Mouse (Mus musculus): ENCODE data around the gene Mosmo.

The Mosmo gene

DNA sequence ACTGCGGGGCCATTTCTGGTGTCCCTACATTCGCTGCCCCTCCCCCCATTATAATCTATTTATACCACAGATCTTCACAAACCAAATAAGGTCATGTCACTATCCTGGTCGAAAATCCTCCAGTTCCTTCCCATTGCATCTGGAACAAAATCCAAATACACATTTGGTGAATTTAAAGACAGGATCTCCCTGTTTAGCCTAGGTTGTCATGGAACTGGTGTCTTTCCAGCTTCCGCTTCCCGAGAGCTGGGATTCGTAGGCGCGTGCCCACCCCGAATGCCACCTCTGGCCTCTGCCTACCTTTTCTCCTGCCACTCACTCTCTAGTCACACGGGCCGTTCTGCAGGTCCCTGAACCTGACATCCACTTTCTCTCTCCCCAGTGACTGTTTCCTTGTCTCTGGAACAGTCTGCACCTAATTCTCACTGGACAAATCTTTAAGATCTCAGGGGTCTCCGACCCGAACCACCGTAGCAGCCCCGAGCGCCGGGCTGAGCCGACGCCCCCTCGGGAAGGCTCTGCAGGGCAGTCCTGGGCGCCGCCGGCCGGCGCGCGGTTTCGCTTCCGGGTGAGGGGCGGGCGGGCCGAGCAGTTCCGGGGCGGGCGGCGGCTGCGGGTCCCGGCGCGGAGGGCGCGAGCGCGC lies at the start of gene Mosmo:
Gene Mosmo (plus strand): TSS at position 618 of the 643 bp plus-strand sequence.
- peak; percentile 65 for DNase-seq

- DNase-seq, result peak; percentile 17
Observed at GRCm38 (mm10) chr7:120632518-120632917, 44.9 kb upstream of the Mosmo start.

- DNase-seq, result peak; percentile 8
Observed at GRCm38 (mm10) chr7:120634301-120634700, 43.1 kb upstream of the Mosmo start.

DNA sequence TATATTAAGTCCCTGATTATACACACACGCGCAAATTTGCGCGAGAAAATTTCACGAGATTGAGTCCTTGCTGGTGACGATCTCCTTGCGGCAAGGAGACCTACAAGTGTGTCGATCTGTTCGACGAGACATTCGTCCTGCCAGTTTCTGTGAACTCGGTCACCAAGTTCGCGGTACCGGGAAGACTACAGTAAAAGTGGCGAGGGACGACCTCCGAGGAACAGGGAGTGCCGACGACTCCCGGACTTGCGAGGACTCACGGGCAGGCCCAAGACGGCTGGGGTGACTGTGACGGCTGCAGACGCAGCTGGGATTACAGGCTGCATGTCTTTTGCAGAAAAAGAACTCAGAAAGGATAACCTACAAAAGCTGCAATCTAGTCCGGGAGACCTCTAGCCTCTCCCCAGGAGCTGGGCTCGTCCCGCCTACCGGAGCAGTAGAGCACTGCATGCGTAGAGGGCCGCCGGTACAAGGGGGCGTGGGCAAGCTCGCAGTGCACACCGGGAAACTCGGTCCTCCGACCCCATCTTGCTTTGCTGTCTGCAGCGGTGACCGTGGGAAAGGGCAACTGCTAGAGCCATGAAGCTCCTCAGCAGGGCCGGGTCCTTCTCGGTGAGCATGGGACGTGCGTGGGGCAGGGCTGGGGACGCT lies 42.6 kb upstream of the Mosmo start, which contains the start of gene Uqcrc2:
Gene Uqcrc2 (plus strand): TSS at position 466 of the 651 bp plus-strand sequence.
- peak; percentile 83 for DNase-seq

DNA sequence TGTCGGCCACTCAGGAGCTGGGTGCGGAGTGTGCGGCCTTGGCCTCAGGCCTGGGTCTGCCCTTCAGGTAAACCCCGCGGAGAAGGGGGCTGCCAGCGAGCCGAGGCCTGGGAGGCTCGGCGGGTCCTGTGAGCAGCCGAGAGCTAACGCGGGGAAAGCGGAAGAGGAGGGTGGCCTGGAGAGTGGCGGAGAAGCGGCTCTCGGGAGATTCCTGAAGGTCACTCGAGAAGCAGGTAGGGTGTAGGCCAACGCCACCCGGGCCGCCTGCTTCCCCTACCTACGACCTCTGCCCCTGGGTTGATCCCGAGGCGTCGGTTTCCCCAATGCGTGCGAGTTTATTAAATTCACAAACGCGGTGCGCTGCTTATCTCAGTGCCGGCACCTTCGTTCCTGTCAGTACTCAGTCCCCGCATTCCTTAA lies 42.0 kb upstream of the Mosmo start:
- no peak for DNase-seq

DNA sequence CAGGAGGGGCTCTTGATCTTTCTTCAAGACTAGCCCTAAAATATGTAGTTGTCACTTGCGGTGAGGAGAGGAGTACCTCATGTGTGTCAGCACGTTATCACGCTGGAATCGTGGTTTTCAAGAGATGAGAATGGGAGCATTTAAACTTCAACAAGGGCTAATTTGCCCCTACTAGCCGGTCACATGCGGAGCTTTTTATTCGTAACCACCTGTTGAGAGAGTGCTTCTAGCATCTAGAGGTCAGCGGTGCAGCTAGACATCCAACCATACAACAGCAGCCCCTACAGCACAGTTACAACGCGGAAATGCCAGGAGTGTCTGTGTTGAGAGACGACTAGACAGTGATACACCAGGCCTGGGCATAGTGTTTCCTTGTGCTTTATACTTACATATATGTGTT lies 41.6 kb upstream of the Mosmo start:
- peak; percentile 21 for DNase-seq

GRCm38 (mm10) chr7:120643217-120643616 lies 34.2 kb upstream of the Mosmo start:
- DNase-seq, result no peak

- no peak for DNase-seq
Observed at GRCm38 (mm10) chr7:120647849-120648248, 29.6 kb upstream of the Mosmo start.

DNA sequence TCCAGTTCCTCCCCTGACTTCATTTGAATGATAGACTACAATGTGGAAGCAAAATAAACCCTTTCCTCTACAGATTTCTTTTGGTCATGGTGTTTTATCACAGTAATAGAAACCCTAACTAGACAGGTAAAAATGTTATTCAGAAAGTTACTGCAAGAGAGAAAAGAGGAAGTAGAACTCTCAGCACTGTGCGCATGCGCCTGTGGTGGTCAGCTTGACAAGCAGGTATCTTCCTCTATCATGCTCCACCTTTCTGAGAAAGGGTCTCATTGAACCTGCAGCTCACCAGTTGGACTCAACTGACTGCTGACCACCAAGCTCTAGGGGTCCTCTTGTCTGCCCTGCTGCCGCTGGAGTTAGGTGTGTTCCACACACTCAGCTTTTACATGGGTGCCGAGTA lies 15.3 kb upstream of the Mosmo start:
- no peak for DNase-seq

- DNase-seq, result peak; percentile 62
Observed at GRCm38 (mm10) chr7:120670153-120670875, 7.1 kb upstream of the Mosmo start, which contains the start of gene Pdzd9. TSS of gene Pdzd9 (minus strand) at chr7:120670343.

- no peak for DNase-seq
Observed at GRCm38 (mm10) chr7:120671271-120671670, 6.1 kb upstream of the Mosmo start.

- DNase-seq, result peak; percentile 50
Observed at GRCm38 (mm10) chr7:120677764-120678531, 530 bp downstream of the Mosmo start.

- no peak for DNase-seq
Observed at GRCm38 (mm10) chr7:120679023-120679422, 1.6 kb downstream of the Mosmo start.

GRCm38 (mm10) chr7:120682002-120682401 lies 4.6 kb downstream of the Mosmo start:
- no peak for DNase-seq

DNA sequence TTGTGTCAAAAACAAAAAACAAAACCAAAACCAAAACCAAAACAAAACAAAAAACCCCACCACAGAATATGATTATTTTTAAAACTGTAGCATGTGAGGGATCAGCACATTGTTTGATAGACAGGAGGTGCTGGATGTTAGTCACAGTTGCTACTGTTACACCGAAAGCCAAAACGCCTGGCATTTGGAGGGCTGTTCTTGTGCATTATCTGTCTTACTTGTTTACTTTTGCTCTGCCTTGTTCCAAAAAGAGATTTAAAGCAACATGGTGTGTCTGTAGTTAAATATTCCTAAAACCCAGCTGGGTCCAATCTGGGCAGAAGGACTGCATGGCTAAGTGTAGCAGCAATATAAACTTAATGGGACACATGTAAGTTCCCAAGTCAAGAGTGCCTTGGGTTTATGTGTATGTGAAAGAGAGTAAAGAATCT lies 7.3 kb downstream of the Mosmo start:
- no peak for DNase-seq

DNA sequence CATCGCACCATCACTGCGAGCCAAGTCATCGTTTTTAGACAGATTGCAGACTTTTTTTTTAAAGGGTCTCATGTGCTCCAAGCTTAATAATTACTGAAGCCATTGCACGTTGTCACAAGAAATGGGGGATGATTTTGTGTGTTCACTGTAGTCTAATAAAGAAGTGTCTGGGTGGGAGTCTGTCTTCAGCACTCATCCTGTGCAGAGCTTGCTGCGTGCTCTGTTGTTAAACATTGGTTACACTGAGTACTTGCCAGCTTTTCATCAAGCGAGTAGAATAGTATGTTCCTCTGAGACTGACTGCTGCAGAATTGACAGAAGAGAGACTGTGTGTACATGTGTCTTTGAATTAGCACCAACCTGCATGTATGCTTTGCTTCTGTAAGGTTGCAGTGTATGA lies 7.8 kb downstream of the Mosmo start:
- no peak for DNase-seq

GRCm38 (mm10) chr7:120690634-120691033 lies 13.2 kb downstream of the Mosmo start:
- DNase-seq, result no peak

GRCm38 (mm10) chr7:120693831-120694375 lies 16.5 kb downstream of the Mosmo start:
- no peak for DNase-seq

- DNase-seq, result no peak
Observed at GRCm38 (mm10) chr7:120695196-120695595, 17.8 kb downstream of the Mosmo start.

- no peak for DNase-seq
Observed at GRCm38 (mm10) chr7:120695641-120696040, 18.2 kb downstream of the Mosmo start.

DNA sequence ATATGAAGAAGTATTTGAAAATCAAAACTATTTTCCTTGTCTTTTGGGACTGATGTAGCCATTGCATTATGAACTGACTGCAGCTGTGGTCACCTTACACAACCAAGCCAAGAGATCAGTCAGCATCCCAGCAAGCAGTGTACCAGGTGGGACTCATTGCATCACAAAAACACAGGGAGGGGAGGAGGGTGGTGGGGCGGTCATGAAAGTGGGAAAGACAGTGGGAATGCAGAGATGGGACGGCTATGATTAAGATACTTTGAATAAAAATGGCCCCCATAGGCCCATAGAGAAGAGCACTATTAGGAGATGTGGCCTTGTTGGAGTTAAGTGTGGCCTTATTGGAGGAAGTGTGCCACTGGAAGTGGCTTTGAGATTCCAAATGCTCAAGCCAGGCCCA lies 18.9 kb downstream of the Mosmo start:
- no peak for DNase-seq

DNA sequence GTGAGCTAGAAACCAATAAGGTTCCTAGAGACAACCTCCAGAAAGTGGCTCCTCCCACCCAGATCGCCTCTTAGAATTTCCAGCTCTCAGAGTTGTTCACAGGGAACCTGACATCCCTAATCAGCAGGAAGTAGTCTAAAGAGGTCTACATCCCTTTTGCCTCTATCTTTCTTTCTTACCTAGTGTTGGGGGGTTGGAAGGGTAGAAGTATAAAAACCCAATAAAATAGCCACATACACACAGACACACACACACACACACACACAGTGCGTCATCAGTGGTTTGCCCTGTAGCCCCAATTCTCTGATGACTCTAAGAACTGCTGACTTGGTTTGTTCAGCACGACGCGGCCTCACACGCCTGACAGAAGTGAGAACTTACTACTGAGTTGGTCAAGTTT lies 22.2 kb downstream of the Mosmo start:
- no peak for DNase-seq

DNA sequence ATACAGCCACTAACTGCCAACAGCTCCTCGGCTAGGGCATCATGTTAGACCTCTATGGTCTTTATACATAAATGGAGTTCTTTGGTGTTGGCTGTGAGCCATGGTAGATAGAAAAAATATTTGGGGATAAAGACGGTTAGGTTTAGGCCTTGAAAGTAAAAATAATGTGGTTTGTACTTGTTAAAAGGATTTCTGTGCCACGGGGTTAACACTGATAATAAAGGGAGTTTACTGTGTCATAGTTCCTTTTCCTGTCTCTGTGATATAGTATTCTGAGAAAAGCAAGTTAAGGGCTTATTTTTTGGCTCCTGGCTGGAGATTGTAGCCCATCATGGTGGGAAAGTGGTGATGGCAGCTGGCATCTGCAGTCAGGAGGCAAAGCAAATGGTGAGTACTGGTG lies 26.5 kb downstream of the Mosmo start:
- DNase-seq, result no peak

Measured in cerebellum, adult 9-10 months (tissue).